Mouse (Mus musculus) adrenal gland, adult 18-20 months (tissue): ENCODE data around the gene Lhfpl2. TPM values are rescaled to one million over a fixed set of nuclear protein-coding genes. Genes with fewer than 3 reads are reported as not detected.
"Not testable (repeated sequence)": the region's sequence is repeated elsewhere in the genome, so short reads cannot be mapped to it uniquely, and the experiment has no call there.

Source experiments
- DNase-seq, 2 experiments: peaks; one replicate each; pipeline ENCODE4 v3.0.0; 2021 to 2022; ENCODE audit warnings: low spot score in 2 of 2
- long read RNA-seq, 2 experiments: library from polyadenylated mRNA; stranded (forward); transcript quantifications; one replicate each; pipeline ENCODE4 v2.0.0; 2021
- total RNA-seq, 2 experiments: library from RNA; stranded (reverse); gene quantifications; 1 replicate in 1 of 2; 2 replicates in 1 of 2; pipeline ENCODE4 v1.2.3; 2021

Lhfpl2 gene
- 10 to 100 TPM; 22.4 to 31.0 TPM for total RNA-seq
- long read RNA-seq, experiment 1, full-length matches to known transcripts: 14 of 23 reads
- long read RNA-seq, experiment 1, partial matches to known transcripts: 0 of 23 reads
- long read RNA-seq, experiment 1, other reads (novel, unspliced or antisense): 9 of 23 reads
- long read RNA-seq, experiment 2, full-length matches to known transcripts: 17 of 35 reads
- long read RNA-seq, experiment 2, partial matches to known transcripts: 0 of 35 reads
- long read RNA-seq, experiment 2, other reads (novel, unspliced or antisense): 18 of 35 reads

DNA sequence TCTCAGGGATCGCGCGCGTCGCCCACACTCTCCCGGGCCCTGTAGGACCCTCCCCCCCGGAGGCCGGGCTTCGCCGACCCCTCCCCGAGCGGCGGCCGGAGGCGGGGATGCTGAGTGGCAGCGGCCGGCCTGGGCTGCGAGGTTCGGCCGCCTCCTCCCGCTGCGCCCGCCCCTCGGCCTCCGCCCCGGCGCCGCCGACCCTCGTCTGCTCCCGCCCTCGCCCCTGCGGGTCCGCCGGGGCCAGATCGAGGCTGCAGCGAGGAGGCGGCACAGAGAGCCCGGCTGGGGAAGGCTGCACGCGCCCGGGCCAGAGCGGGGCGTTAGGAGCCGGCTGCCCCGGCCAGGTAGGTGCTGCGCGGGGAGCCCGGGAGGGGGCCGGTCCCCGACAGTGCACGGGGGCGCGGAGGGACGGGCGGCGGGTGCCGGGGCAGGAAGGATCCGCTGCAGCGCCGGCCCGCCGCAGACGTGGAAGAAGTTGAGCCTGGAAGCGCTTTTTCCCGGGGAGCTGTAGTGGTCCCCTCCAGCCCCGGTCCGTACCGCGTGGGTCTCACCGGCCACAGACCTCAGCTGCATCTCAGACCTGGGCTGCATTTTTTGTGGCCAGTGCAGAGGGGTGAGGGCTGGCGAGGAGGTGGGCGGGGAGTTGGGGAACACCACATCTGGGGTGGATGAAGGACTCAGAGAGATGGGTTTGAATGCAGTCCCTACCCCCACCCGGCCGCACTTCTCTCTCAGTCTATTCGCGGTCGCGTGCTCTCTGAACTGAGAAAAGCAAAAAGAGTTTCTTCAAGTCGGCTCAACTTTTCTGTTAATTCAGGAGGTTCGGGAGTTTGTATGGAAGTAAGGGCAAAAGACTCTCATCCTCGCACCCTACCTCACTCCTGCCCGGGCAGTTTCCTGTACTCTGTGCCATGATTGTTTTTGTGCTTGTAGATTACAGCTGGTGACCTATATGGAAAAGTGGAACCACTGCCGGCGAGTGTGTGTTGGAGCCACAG is at the start of gene Lhfpl2:
Gene Lhfpl2, plus strand, starts transcription at position 234 of the 998 bp plus-strand sequence.
- DNase-seq: peak; percentile 57 to 64

DNA sequence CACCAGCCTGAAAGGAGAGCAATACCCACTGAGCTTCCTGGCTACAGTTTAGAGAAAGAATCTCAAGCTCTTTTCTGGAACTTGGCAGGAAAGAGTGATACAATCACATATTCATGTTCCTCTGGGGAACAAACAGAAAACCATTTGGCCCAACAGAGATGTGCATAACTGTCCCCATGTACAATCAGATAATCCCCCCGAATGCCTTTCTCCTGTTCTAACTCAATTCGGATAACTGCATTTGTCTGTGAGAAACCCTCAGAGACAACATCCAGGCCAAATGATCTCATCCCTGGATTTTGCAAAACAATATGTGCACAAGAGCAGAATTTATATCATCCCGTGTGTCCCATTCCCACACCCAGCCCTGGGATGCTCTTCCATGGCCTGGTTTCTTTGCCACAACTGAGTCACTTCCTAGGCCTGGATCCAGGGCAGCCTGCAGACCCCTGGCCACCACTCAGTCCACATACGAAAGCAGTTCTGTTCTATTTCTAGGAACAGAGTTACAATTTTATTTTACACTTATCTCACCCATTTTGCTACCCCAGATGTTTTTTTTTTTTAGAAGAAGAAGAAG is 45.5 kb upstream of the Lhfpl2 start:
- peak in 1 of 2 experiments; percentile 11 for DNase-seq

DNA sequence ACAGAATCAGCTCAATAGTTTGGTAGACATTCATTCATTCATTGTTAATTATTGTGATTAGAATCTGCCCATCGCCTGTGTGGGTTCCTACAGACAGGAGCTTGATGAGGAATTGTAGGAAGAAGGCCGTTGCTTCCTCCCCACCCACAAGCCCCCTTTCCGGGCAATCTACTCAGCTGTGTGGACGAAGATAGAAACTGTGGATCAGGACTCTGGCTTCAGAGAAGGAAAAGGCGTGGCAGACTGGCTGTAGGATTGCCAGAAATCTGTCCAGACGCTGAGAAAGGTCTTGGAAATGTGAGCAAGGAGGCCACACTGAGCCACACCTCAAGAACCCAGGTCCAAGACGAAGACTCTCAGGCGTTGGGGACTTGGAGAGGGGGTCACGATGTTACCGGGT is 43.6 kb upstream of the Lhfpl2 start:
- peak in 1 of 2 experiments; percentile 12 for DNase-seq

DNA sequence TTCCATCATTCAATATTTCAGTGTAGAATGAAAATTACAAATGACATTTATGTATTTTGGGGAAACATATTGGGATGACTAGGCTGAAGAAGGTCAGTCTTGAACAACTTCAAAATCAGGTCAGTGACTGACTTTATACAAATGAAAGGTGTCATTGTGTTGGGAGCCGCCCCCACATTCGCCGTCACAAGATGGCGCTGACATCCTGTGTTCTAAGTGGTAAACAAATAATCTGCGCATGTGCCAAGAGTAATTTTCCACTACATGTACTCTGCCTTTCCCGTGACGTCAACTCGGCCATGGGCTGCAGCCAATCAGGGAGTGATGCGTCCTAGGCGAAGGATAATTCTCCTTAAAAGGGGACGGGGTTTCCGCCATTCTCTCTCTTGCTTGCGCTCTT is 33.0 kb upstream of the Lhfpl2 start:
- not testable (repeated sequence) for DNase-seq

DNA sequence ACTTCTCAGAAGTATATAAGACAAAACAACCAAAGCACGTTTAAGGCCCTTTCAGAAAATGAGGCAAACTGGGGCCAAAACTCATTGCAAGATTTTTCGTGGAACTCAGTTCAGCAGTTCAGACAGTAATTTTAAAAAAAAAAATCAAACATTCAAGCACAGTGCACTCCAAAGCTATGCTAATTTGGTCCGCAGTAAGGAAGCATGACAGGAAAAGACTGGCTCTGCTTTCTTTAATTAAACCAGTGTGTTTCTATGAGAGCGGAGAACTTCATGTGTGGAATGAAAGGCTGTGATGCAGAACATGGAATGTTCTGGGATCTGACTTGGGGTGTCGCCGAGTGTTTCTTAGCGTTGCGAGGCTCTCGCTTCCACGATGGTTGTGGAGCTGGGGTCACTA is 28.4 kb upstream of the Lhfpl2 start:
- peak in 1 of 2 experiments; percentile 11 for DNase-seq

DNA sequence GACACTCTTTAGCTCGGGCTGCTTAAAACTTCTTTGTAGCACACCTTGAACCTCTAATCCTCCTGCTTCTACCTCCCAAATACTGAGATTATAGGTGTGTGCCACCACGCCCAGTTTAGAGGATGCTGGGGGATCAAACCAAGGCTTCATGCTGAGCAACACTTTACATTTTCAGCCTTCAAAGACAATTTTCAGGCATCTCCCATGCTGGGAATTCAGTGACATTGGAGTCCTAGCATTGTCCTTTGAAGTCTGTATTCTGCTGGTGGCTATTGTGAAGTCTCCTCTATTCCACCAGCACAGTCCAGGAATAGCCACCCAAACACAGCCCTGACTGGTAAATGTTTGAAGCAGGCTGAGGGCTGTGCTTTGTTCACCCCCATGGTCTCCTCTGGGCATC is 27.0 kb upstream of the Lhfpl2 start:
- peak in 1 of 2 experiments; percentile 1 for DNase-seq

DNA sequence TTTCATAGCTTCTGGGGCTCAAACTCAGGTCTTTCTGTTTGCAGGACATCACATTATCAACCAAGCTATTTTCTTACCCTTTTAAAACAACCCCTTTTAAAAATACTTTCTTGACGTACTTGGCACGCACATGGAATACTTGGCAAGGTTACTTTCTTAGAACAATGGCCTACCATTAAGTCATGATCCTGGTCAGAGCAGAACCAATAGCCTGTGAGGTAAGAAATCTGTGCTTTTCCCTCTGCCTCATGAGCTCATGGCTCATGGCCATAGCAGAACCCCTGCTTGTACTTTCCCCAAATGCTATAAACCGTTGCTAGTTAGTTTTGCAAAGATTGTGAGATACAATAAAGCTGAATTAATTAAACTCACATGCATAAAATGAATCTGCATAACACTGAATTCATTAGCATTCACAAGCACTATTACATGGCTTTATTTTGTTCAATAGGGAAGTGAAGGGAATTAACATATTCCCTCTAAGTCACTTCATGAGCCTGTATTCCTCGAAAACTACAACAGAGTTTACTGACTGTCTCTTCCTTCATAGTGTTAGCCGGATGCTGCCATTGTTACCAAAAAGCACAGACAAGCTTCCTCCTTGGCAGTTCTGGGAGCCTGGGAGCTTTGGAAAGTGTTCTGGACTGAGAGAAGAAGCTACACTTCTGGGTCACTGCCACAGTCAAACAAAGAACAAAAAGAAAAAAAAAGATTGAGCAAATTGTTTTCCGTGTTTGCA is 20.1 kb upstream of the Lhfpl2 start:
- DNase-seq: no peak

DNA sequence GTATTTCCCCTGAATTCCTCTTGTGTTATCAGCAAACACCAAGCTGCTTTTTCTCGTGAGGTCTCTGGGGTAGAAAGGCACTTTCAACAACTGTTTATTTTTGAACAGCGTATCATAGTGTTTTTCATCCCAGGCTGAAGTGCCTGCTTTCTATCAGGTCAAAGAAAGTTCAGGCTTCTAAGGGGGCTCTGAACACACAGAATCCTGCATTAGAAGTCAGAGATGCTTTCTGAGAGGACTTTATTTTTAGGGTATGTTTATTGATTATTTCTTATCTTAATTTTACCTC is 19.6 kb upstream of the Lhfpl2 start:
- DNase-seq: no peak

DNA sequence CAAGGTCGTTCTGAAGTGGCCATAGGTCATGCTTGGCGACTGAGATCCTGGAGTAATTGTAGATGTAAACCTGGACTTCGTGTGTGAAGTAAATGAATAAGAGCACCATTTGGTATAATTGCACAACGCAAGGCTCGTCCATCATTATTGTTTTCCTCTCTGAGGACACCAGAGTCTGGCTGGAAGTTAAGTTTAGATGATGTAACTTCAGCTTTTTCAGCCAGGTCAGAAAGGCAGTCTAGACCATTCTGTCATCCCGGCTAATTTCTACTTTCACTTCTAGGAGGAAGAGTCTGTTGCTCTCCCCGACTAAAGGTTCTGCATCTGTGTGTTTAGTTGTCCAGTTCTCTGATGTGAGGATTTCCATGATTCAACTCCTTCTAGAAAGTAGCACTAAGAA is 7.6 kb upstream of the Lhfpl2 start:
- DNase-seq: no peak

DNA sequence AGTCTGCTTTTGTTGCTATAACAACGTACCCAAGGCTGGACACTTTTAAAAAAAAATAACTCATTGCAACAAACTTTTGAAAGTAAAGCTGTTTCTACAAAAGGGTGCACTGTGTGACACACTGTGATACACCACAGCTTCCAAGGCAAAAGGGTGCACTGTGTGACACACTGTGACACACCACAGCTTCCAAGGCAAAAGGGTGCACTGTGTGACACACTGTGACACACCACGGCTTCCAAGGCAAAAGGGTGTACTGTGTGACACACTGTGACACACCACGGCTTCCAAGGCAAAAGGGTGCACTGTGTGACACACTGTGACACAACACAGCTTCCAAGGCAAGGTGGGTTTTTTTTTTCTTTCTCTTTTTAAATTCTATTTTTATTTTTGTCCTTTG is 6.8 kb upstream of the Lhfpl2 start:
- DNase-seq: no peak

DNA sequence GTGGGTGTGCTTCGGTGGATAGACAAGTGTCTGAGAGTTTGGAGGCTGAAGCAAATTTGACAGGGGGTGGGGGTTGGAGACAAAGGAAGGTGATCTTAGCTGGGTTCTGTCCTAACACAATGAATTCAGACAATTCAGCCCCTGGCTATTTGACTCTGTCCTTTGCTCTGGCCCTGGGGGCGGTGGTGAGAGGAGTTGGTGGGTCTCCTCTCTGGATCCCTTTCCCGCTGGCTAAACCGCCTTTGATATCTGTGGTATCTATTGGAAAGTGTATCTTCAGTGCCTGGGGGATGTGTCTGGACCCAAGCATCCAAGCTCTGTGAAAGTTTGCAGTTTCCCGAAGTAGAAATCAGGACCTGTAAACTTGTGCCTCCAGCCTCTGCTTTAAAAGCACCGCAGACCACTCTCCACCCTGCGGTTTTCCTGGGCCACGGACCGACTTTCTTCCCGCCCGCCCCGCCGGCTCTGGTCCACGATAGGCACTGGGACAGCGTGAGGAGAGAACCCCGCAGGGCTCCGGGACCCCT is 497 bp upstream of the Lhfpl2 start:
- DNase-seq: no peak

DNA sequence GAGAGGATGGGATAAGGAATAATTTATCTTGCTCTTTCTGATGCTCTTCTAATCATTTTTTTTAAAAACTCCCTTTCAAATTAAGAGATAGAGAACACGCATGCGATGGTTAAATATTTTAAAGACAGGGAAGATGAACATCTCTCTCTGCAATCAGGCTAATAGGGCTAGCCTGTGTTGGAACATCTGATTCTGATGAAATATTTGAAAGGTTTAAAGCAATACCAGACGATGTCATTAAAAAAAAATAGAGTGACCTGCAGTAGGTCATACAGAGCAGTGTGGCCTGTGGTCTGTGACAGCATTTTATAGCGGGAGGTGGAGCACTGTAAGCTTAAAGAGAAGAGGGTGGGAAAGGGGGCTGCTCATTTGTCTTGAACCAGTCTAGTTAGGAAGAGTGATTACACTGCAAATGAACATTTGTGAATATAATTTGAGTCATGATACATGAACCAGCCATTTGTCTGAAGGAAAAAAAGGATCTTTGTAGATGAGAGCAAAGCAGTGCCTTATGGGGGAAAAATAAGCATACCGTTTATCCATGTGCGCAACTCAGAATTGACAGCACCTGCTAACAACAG is 1.1 kb downstream of the Lhfpl2 start:
- no peak for DNase-seq

DNA sequence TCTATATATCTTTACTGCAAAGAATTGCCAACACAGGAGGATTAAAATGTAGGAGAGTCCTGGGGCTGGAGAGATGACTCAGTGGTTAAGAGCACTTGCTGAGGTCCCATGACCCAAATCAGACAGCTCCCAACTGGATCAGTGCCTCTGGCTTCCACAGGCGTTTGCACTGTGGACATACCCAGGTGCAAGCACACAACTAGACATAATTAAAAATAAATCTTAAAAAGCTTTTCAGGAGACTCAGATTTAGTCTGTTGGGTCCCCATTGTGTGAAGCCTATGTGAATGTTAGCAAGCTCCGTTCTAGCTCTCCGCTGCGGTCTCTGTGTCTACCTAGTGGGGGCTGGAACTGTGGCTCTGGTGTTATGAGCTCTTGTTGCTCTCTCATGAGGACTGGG is 1.8 kb downstream of the Lhfpl2 start:
- DNase-seq: no peak

DNA sequence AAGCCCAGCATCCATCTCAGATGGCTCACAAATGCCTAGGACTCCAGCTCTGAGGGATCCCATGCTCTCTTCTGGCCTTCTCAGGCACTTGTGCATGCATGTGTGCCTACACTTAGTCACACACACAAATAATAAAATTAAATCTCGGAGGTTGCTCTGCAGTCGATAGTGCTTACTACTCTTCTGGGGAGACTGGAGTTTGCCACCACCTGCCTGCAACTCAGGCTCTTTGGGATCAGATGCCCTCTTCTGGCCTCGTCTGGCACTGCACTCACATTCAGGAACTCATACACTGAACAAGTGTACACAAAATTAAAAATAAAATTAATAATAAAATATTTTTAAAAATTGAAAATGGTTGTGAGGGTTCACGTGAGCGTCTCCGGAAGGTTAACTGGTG is 2.2 kb downstream of the Lhfpl2 start:
- DNase-seq: peak; percentile 54 to 58

DNA sequence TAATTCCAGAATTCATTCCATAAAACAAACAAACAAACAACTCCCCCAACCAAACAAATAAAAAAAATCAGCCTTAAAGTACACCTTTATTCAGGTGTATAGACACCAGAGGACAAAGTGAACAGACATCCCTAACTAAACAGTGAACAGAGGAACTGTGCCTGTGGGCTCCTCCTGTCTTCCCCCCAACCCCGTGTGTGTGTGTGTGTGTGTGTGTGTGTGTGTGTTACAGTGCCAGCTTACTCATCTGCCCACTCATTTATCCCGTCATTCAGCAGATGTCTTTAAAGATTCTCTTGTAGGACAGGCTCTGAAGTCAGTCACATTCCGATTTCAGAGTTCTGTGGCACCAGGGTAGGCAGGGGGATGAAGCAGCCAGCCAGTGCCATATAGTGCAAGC is 2.9 kb downstream of the Lhfpl2 start:
- no peak for DNase-seq

DNA sequence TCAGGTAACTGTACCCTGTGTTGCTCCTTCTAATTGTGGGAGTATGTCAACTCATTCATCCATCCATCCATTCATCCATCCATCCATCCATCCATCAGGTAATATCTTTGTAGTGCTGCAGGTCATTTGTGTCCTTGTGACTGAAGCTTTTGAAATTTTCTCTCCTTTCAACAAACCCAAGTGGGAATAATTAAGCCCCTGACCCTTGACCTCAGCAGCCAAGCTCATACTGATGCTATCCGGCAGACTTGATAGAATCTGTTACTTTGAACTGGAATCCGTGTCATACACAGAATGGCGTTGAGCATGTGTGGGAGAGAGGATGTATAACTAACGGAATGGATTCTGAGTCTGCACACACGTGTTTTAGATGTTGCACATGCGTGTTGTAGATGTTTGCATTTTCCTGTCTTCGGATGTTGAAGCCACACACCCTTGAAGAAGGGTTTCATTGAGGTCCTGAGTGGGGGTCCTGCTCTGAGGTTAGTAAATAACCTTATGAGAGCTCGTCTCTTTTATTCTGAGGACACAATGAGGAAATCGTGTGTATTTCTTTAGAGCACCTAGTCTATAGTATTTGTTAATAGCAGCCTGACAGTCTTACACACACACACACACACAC is 3.8 kb downstream of the Lhfpl2 start:
- no peak for DNase-seq

DNA sequence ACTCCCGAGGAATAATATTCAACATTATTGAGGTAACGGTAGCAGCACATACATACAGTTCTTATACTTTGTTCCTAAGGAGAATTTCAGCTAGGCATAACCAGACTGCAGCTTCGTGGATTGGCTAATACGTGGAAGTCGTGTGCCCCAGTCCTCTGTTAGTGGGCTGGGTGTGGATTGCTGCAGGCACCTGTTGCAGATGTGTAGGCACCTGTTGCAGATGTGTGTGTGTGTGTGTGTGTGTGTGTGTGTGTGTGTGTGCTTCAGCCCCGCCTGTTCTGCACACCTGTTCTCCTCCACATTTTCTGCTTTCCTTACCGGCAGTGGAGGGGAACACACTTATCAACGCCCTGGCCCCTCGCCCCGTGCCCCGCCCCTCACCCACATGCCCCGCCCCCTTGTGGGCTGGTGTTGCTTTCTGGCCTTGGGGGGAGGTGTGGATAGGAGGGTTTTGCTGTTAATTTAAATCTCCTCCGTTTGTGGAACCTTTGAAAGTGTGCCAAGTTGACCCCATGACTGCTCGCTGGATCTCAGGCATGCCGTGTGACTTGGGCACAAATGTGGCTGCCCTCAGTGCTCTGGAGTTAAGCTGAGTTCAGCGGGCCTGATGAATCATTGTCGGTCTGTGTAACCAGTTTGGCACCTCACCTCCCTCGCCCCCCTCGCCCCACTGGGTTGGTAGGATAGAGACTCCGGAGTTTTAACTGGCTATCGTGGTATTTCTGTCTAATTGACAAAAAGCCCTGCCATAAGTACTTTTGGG is 4.9 kb downstream of the Lhfpl2 start:
- DNase-seq: no peak

DNA sequence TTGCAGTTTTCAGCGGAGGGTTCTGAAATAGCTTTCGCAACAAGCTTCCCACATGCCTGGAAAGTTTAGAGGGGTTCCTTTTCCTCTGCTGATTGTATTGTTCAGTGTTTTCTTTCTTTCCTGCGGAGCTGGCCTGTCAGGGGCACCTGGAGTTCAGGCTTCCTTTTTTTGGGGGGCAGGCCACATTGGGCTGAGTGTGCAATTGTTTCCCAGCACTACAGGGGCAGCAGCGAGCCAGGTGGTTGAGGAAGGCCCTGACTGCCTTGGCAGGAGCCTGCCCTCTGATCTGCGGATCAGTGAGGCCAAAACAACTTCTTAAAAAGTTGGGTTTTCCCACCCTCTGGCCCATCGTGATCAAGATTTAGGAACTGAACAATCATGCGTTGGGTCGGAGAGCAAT is 5.6 kb downstream of the Lhfpl2 start:
- no peak for DNase-seq

DNA sequence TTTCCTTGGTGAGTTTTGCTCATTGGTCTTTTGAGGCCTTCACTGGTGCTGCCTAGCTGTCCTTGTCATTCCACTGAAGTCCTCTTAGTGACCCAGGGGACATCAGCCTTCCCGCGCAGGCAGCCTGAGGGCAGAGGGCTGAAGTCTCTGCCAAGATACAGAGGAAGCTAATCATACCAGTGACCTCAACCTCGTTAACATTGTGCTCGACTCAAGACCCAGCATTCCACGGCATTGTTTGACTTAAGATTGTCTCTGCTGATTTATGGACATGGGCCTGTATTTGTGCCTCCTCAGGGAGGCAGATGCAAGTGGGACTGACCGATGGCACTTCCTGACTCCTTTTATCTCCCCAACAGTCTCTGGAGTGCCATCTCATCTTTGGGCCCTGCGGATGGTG is 7.0 kb downstream of the Lhfpl2 start:
- DNase-seq: no peak
